Mouse (Mus musculus) C2C12 (cell line): ENCODE results near the gene Nhej1.

Experiments used
- CEBPB ChIP-seq: IDR thresholded peaks from one replicate; pipeline ENCODE4 v1.6.1; 2011; ENCODE audit warnings: low read depth, mild to moderate bottlenecking, control low read depth, moderate library complexity
- CTCF ChIP-seq: IDR thresholded peaks from one replicate; pipeline ENCODE4 v1.5.1; 2011; ENCODE audit not compliant: control insufficient read depth, insufficient read depth, insufficient read length
- FOSL1 ChIP-seq: IDR thresholded peaks from one replicate; pipeline ENCODE4 v1.8.0; 2011; ENCODE audit warnings: mild to moderate bottlenecking, low read length; ENCODE audit not compliant: poor library complexity, insufficient read depth, severe bottlenecking
- MAX ChIP-seq: IDR thresholded peaks from one replicate; pipeline ENCODE4 v1.6.1; 2011; ENCODE audit warnings: mild to moderate bottlenecking, control low read depth
- MYOD1 ChIP-seq: IDR thresholded peaks from one replicate; pipeline ENCODE4 v1.6.1; 2011; ENCODE audit warnings: low read depth; ENCODE audit not compliant: control insufficient read depth, insufficient read length
- USF1 ChIP-seq: IDR thresholded peaks from one replicate; pipeline ENCODE4 v1.6.1; 2011; ENCODE audit warnings: low read depth, mild to moderate bottlenecking, control low read depth, moderate library complexity

DNA sequence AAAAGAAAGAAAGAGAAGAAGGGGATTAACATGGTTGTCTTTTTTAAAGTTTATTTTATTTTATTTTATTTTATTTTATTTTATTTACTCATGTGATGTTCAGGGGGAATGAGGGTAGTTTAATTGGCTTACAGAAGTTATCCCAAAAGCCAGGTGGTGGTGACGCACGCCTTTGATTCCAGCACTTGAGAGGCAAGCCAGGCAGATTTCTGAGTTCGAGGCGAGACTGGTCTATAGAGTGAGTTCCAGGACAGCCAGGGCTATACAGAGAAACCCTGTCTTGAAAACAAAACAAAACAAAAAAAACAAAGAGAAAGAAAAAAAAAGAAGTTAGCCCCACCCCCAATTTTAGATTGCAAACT lies 35.2 kb upstream of the Nhej1 start:
- TF ChIP-seq CTCF, result no peak
- no peak for TF ChIP-seq FOSL1
- TF ChIP-seq CEBPB, result no peak
- no peak for TF ChIP-seq MAX
- no peak for TF ChIP-seq USF1
- TF ChIP-seq MYOD1, result no peak
